ENCODE assay signal across 11 mouse cellular contexts in the genomic region with DNA sequence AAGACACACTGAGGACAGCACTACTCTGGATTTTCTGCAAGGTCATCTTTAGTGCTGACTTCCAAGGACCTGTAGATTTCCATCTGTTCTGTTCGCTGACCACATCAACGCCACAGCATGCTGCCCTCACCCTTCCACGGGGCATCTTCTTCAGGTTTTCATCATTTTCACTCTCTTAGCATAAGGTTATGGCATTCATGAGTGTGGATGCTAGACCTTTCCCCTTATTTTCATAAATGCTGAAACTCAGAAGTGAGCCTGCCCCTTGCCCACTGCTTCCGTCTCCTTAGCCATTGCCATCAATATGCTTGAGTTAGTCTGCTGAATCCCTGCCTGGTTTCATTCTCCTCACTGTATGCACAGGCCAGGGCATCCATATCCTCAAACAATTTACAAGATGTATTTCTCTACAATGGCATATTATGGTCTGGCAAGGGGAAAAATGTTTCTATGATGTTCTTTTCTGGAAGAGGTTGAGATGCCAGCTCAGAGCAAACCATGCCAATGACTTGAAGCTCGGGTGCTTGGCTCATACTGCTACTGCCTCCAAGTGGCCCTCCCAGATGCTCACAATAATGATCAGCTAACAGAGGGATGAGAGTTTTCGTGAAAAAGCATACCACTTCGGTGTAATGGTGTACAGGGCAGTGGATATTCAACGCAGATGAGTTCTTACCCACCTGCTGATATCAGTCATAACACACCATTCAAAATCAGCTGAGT.
DNase-seq lines count a peak whose midpoint lies in the region; TF ChIP-seq lines count a peak whose summit lies in the region.
"Had no signal": no experiment of that assay in that cellular context is flagged by ENCODE, and none has a peak within 500 bp of the region (broad histone marks: within the 10 kb centered on the region; RNA-seq: fewer than 3 reads in every experiment).

No protein-coding gene starts in this region.

- peak; percentile 49 for TF ChIP-seq CTCF in gastrocnemius, adult 2 months (IDR thresholded peaks at IDR 0.05)

- no peak overlapping the region for H3K27ac ChIP-seq in gastrocnemius, adult 2 months
- H3K27ac ChIP-seq: embryonic facial prominence, embryonic 15.5 days had no signal

- H3K4me3 ChIP-seq in gastrocnemius, adult 2 months = no peak overlapping the region
- H3K4me3 ChIP-seq: embryonic facial prominence, embryonic 15.5 days had no signal

- peak; percentile 26 for DNase-seq in gastrocnemius, adult 2 months
- no peak for DNase-seq in gastrocnemius, postnatal 4 days (ENCODE audit: low spot score in 2 of 2)
- DNase-seq in layer of hippocampus, adult 9-11 months = peak; percentile 35
- no peak for DNase-seq in layer of hippocampus, postnatal 10 days (ENCODE audit: low spot score in 2 of 2)
- DNase-seq in NIH3T3 (ENCODE audit: low read depth) = peak; percentile 26
- peak; percentile 46 to 50 for DNase-seq in cerebellum, postnatal 10 days
- DNase-seq in urinary bladder, postnatal 10 days (ENCODE audit: low spot score) = no peak
- DNase-seq in spleen, adult 18-20 months = no peak
- DNase-seq: forebrain, postnatal 0 days; heart, adult 11 months had no signal

- intact Hi-C loops in gastrocnemius, adult 2 months (cut with DNase I) = no loop called here

Comparison
In these comparisons a context has a peak if more than half of its experiments do, and no peak if none do; other contexts are left out.
1. DNase-seq: peak in gastrocnemius, adult 2 months (single experiment), layer of hippocampus, adult 9-11 months (single experiment), NIH3T3 (single experiment) and cerebellum, postnatal 10 days (2 of 2); none in gastrocnemius, postnatal 4 days (0 of 2), layer of hippocampus, postnatal 10 days (0 of 2), urinary bladder, postnatal 10 days (single experiment) and spleen, adult 18-20 months (0 of 2).